Mouse (Mus musculus): ENCODE measurements at regions not wholly inside any gene's neighbourhood (a gene's known extent, or its start where the extent isn't known, plus 50 kb on each side); places are given as distances from the start of the nearest gene placed in this dataset.

DNA sequence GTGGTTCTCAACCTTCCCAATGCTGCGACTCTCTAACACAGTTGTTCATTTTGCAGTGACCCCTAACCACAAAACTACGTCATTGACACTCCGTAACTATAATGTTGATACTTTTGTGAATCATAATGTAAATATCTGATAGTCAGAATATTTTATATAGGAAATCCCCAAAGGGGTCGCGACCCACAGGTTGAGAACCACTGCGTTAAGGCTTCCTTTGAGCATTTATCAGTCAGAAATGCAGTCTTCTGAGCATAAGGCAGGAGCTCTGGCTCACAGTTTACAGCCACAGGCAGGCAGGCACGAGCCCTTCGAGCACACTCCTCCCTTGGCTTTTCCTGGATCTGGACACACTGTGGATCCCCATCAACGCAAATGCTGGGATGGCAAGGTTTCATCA is 57.0 kb downstream of the Nxnl2 start:
- peaks cover 12% of the 10 kb centered on the region; the same call in 1 of the 2 replicates for H3K4me1 ChIP-seq
- H3K27ac ChIP-seq = no peak overlapping the region
- no peak for ATAC-seq (ENCODE audit: insufficient read depth, low FRiP score, low read depth)
- no peak overlapping the region for H3K4me2 ChIP-seq
- no peaks in the 10 kb centered on the region for H3K9me3 ChIP-seq
- WGBS = 72% methylated on average over 9 of the region's 9 CpGs
- H3K27me3 ChIP-seq (replicated peaks) = no peaks in the 10 kb centered on the region
- no peaks in the 10 kb centered on the region for H3K36me3 ChIP-seq
- no peak overlapping the region for H3K9ac ChIP-seq
- no peak overlapping the region for H3K4me3 ChIP-seq (replicated peaks)

- Histone ChIP-seq H3K27ac (no peak overlapping the region), H3K4me2 (no peak overlapping the region), H3K9ac (no peak overlapping the region), H3K9me3 (no peaks in the 10 kb centered on the region), H3K4me3 (replicated peaks) (no peak overlapping the region), H3K36me3 (no peaks in the 10 kb centered on the region), H3K4me1 (peaks cover 12% of the 10 kb centered on the region; the same call in 1 of the 2 replicates), H3K27me3 (replicated peaks) (no peaks in the 10 kb centered on the region)
- 63% methylated on average over 30 of the region's 30 CpGs for WGBS
- ATAC-seq (ENCODE audit: insufficient read depth, low FRiP score, low read depth) = no peak
These were observed 58.3 kb downstream of the Nxnl2 start for GRCm38 (mm10) chr13:51228862-51229770.

GRCm38 (mm10) chr13:51229862-51230261 is 59.0 kb downstream of the Nxnl2 start:
- Histone ChIP-seq H3K27ac (no peak overlapping the region), H3K4me3 (replicated peaks) (no peak overlapping the region), H3K27me3 (replicated peaks) (no peaks in the 10 kb centered on the region), H3K36me3 (no peaks in the 10 kb centered on the region), H3K9me3 (no peaks in the 10 kb centered on the region), H3K9ac (no peak overlapping the region), H3K4me2 (no peak overlapping the region), H3K4me1 (peaks cover 12% of the 10 kb centered on the region; the same call in 1 of the 2 replicates)
- no peak for ATAC-seq (ENCODE audit: insufficient read depth, low FRiP score, low read depth)
- WGBS = 91% methylated on average over 4 of the region's 4 CpGs

- no peak overlapping the region for H3K4me2 ChIP-seq
- no peaks in the 10 kb centered on the region for H3K27me3 ChIP-seq (replicated peaks)
- H3K4me1 ChIP-seq = peaks cover 12% of the 10 kb centered on the region; the same call in 1 of the 2 replicates
- no peak overlapping the region for H3K27ac ChIP-seq
- H3K9ac ChIP-seq = no peak overlapping the region
- H3K36me3 ChIP-seq = no peaks in the 10 kb centered on the region
- no peaks in the 10 kb centered on the region for H3K9me3 ChIP-seq
- WGBS = 59% methylated on average over 4 of the region's 4 CpGs
- no peak for ATAC-seq (ENCODE audit: insufficient read depth, low FRiP score, low read depth)
- no peak overlapping the region for H3K4me3 ChIP-seq (replicated peaks)
These were observed 60.8 kb downstream of the Nxnl2 start for GRCm38 (mm10) chr13:51231586-51231985.

DNA sequence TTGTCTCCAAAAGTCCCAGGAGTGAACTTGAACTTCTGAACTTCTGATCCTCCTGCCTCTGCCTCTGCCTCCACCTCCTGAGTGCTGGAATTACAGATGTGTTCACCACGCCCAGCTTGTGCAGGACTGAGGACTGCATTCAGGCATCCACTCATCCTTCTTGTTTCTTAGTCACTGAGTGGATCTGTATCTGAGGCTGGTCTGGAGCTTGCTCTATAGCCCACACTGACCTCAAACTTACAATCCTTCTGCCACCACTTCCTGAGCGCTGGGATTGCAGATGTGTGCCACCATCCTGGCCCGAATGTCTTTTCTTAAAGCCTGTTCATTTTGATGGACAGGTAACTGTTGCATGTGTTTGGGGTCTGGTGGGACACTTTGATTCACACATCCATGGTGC is 76.6 kb downstream of the Nxnl2 start:
- 73% methylated on average over 3 of the region's 3 CpGs for WGBS
- no peaks in the 10 kb centered on the region for H3K4me1 ChIP-seq
- no peak overlapping the region for H3K4me3 ChIP-seq (replicated peaks)
- no peak overlapping the region for H3K9ac ChIP-seq
- ATAC-seq (ENCODE audit: insufficient read depth, low FRiP score, low read depth) = no peak
- H3K27me3 ChIP-seq (replicated peaks) = no peaks in the 10 kb centered on the region
- no peaks in the 10 kb centered on the region for H3K9me3 ChIP-seq
- no peaks in the 10 kb centered on the region for H3K36me3 ChIP-seq
- no peak overlapping the region for H3K27ac ChIP-seq
- no peak overlapping the region for H3K4me2 ChIP-seq

DNA sequence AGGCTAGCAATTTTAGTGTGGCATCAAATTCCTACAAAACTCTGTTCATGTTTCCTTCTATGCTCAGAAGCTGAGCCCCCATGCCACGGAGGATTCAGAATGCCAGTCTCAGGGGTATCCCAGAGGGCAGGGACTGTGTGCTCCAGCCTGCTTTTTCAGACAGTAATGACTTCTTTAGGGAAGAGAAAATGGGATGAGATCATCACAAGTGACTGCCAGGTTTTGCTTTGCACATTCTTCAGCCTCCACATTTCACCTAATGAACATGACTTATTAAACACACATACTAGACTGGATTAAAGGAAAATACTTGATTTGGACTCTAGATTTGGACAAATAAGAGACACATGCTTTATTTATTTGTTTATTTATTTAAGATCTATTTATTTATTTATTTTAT is 82.5 kb downstream of the Nxnl2 start:
- no peaks in the 10 kb centered on the region for H3K36me3 ChIP-seq
- H3K4me2 ChIP-seq = no peak overlapping the region
- no peak overlapping the region for H3K4me3 ChIP-seq (replicated peaks)
- ATAC-seq (ENCODE audit: insufficient read depth, low FRiP score, low read depth) = no peak
- H3K27ac ChIP-seq = no peak overlapping the region
- WGBS = 70% methylated on average over 1 of the region's 1 CpGs
- no peak overlapping the region for H3K9ac ChIP-seq
- no peaks in the 10 kb centered on the region for H3K27me3 ChIP-seq (replicated peaks)
- no peaks in the 10 kb centered on the region for H3K4me1 ChIP-seq
- no peaks in the 10 kb centered on the region for H3K9me3 ChIP-seq

GRCm38 (mm10) chr13:51255688-51256087 is 84.9 kb downstream of the Nxnl2 start:
- no peaks in the 10 kb centered on the region for H3K9me3 ChIP-seq
- 87% methylated on average over 5 of the region's 5 CpGs for WGBS
- H3K9ac ChIP-seq = no peak overlapping the region
- peaks cover 9% of the 10 kb centered on the region; the same call in 1 of the 2 replicates for H3K4me1 ChIP-seq
- H3K27ac ChIP-seq = no peak overlapping the region
- H3K4me2 ChIP-seq = no peak overlapping the region
- H3K36me3 ChIP-seq = no peaks in the 10 kb centered on the region
- H3K4me3 ChIP-seq (replicated peaks) = no peak overlapping the region
- ATAC-seq (ENCODE audit: insufficient read depth, low FRiP score, low read depth) = no peak
- no peaks in the 10 kb centered on the region for H3K27me3 ChIP-seq (replicated peaks)

DNA sequence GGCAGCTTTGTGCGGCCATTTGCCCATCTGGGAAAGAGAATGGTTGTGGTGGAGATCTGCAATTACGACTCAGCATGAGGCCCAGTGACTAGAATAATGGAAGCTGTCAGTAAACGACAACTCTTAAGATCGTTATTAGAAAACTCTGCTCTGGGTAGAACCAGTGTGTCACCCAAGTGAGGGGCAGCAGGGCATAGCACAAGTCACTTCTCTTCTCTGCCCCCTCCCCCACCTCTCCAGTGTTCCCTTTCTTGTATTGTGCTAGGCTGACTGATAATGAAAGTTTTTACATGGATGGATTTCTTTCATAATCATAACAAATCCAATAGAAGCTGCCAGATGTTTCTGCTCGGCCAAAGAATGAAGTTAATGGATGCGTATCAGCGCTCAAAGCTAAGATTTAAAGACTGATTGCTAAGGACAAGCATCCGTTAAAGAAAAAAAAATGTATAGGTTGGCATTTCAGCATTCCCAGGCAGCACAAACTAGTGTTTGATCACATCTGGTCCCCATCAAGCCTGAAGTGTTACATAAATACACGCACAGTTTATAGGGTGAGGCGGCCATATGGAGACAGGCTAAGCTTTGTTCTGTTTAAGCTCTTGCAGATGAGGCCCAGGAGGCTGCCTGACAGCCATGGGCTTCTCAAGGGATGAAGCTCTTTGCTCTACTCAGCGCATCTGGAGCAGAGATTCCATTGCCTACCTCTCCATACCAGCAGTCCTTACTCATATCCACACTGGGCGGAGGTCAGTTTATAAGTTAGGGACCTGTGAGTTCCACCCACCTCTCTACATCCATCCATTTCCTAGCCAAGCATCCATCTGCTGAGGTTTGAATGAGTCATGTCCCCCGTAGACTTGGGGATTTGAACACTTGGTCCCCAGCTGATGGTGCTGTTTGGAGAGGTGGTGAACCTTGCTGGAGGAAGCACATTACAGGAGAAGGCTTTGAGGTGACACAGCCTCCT is 88.2 kb downstream of the Nxnl2 start:
- ATAC-seq (ENCODE audit: insufficient read depth, low FRiP score, low read depth) = peak; percentile 89

DNA sequence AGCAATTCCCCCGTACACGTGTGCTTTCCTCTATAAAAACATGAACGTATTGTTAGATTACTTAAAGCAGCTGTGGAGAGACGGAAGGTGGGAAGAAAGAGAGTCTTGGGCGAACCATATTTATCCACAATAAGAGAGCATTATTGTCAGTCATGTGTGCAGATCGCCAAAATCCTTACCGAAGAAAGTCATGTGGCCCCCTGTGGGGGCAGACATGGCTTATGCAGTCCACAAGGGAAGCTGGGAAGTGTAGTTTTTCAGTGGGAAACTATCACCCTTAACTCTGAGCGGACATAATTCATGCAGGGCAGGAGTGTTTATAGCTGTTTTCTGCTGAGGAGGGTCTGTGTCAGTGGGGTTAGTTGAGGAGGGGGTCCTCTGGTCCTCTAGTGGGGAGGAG is 90.8 kb downstream of the Nxnl2 start:
- 48% methylated on average over 8 of the region's 8 CpGs for whole genome bisulfite sequencing
- ATAC-seq (ENCODE audit: insufficient read depth, low FRiP score, low read depth) = no peak
- Histone ChIP-seq H3K9ac (no peak overlapping the region), H3K4me2 (peak overlapping the region; percentile 23; the same call in 1 of the 2 replicates), H3K27me3 (replicated peaks) (no peaks in the 10 kb centered on the region), H3K27ac (peak overlapping the region; percentile 44), H3K4me1 (peaks cover 16% of the 10 kb centered on the region; the same call in 1 of the 2 replicates), H3K36me3 (no peaks in the 10 kb centered on the region), H3K9me3 (no peaks in the 10 kb centered on the region), H3K4me3 (replicated peaks) (no peak overlapping the region)

More for the DNA sequence above, 88.2 kb downstream of the Nxnl2 start:
- Histone ChIP-seq H3K27me3 (replicated peaks) (no peaks in the 10 kb centered on the region), H3K4me3 (replicated peaks) (no peak overlapping the region), H3K9ac (no peak overlapping the region), H3K36me3 (no peaks in the 10 kb centered on the region), H3K4me1 (peaks cover 16% of the 10 kb centered on the region; the same call in 1 of the 2 replicates), H3K4me2 (no peak overlapping the region), H3K27ac (peak overlapping the region; percentile 78), H3K9me3 (no peaks in the 10 kb centered on the region)
- WGBS = 34% methylated on average over 13 of the region's 13 CpGs

DNA sequence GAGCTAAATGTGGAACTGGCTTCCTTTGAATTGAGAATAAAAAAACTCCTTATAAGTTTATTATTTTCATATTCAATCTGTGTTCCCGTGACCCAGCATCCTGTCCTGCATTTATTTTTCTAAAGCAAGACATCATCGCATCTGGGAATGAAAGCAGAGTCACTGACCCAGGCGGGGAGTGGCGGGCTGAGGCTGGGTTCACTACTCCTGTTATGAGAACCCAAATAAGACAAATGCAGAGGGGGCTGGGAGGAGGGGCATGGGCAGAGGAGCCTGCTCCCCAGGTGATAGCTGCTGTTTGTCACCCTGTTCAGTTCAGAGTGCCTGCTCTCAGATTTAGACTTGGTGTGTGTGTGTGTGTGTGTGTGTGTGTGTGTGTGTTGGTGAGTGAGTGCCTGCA is 102.0 kb downstream of the Nxnl2 start:
- Histone ChIP-seq H3K27me3 (replicated peaks) (no peaks in the 10 kb centered on the region), H3K4me1 (0 out of 2 replicates have a peak, but pooled peaks cover 8% of the 10 kb centered on the region), H3K4me2 (no peak overlapping the region), H3K27ac (no peak overlapping the region), H3K4me3 (replicated peaks) (no peak overlapping the region), H3K36me3 (no peaks in the 10 kb centered on the region), H3K9me3 (no peaks in the 10 kb centered on the region), H3K9ac (no peak overlapping the region)
- 61% methylated on average over 4 of the region's 4 CpGs for WGBS
- ATAC-seq (ENCODE audit: insufficient read depth, low FRiP score, low read depth) = no peak

DNA sequence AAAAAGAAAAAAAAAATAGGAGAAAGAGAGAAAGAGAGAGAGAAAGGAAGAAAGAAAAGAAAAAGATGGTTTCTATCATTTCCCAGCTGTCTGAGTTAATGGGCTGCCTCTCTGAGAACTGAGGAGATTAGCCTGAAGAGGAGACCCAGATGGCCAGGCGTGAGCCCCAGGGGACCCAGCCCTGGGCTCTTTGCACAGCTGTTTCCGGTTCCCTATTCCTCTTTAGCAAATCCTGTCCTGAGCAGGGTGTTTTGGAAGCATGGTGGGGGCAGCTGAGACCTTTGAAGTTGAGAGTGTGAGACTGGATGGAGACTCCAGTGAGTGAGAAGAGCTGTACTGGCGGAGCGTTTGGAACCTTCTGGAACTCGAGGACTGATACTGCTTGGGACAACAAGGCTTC is 103.8 kb downstream of the Nxnl2 start:
- 51% methylated on average over 5 of the region's 5 CpGs for WGBS
- Histone ChIP-seq H3K4me2 (no peak overlapping the region), H3K9me3 (no peaks in the 10 kb centered on the region), H3K4me1 (peaks cover 9% of the 10 kb centered on the region), H3K36me3 (no peaks in the 10 kb centered on the region), H3K27ac (no peak overlapping the region), H3K9ac (no peak overlapping the region), H3K27me3 (replicated peaks) (no peaks in the 10 kb centered on the region), H3K4me3 (replicated peaks) (no peak overlapping the region)
- 0 out of 2 replicates have a peak, but pooled peaks have one; percentile 19 for ATAC-seq (ENCODE audit: insufficient read depth, low FRiP score, low read depth)
